Mouse (Mus musculus): ENCODE measurements around the gene Ecel1. TPM values are rescaled to one million over a fixed set of nuclear protein-coding genes. Genes with fewer than 3 reads are reported as not detected.

Ecel1 gene
- polyA plus RNA-seq, 1 experiment from 2014 or later: 0.83 TPM

DNA sequence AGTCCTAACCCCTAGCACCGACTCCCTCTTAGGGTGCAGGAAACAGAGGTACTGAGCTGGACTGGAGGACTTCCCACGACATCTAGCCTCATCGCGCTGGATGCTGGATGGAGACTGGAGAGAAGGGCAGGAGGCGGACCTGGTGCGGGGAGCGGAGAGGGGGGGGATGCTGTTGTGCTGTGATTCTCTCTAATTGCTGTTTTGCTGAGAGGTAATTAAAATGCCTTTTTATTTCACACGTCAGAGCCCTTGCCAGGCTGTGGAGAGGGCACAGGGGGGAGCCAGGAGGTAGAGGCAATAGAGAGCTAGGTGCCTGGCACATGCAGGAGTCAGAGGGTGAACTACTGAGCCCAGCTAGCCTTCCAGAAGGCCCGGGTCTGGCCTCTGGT lies 8.5 kb upstream of the Ecel1 start:
- Histone ChIP-seq H3K27me3 (peaks cover 96% of the 10 kb centered on the region), H3K4me2 (no peak overlapping the region), H3K36me3 (no peaks in the 10 kb centered on the region), H3K27ac (no peak overlapping the region), H3K4me3 (no peak overlapping the region), H3K9me3 (replicated peaks) (no peaks in the 10 kb centered on the region), H3K4me1 (replicated peaks) (no peaks in the 10 kb centered on the region), H3K9ac (no peak overlapping the region)
- WGBS: 49% methylated on average over 9 of the region's 9 CpGs
- no peak for ATAC-seq (replicated peaks; ENCODE audit: insufficient number of reproducible peaks, insufficient read depth, low FRiP score, low read depth)

DNA sequence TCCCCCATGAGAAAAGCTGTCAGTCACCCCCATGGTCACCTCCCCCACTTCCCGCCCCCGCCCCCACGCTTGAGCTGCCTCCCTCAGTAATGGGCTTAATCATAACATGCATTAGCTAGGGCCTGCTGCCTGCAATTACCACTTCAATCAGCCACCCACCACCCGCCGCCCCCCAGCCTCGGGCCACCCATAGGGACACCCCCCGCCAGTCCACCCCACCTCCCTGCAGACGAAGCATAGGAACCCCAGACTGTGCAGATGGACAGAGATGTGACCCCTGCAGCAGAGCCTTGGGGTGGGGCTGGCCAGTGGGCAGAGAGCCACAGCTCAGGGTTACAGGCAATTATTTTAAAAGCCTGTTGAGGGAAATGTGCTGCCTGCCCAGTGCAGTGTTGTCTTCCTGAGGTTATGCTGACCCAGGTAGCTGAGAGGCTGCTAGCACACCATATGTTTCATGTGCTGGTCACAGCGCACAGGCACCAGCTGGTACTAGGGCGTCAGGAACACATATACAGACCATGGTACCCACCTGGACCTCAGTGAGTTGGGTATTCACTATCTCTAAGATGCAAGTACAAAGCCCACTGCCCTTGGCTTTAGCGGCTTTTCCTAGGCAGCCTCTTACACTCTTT lies 8.0 kb upstream of the Ecel1 start:
- Histone ChIP-seq H3K27ac (no peak overlapping the region), H3K4me2 (no peak overlapping the region), H3K4me3 (no peak overlapping the region), H3K9ac (no peak overlapping the region), H3K36me3 (no peaks in the 10 kb centered on the region), H3K9me3 (replicated peaks) (no peaks in the 10 kb centered on the region), H3K27me3 (peaks cover 93% of the 10 kb centered on the region), H3K4me1 (replicated peaks) (no peaks in the 10 kb centered on the region)
- 19% methylated on average over 11 of the region's 11 CpGs for WGBS
- ATAC-seq (replicated peaks; ENCODE audit: insufficient number of reproducible peaks, insufficient read depth, low FRiP score, low read depth): no peak

DNA sequence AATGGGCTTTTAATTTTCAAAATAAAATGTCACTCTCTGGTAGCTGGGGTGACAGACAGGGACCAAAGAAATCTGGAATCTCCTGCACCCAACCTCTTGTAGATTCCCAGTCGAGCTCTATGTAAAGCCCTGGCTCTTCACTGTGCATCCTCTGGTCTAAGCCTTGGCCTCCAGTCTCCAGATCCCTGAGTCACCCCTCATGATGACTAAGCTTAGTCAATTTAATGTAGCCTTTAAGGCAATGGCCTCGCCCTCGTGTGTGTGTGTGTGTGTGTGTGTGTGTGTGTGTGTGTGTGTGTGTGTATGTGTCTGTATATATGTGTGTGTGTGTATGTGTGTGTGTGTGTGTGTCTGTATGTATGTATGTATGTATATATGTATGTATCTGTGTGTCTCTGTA lies 3.1 kb upstream of the Ecel1 start:
- Histone ChIP-seq H3K36me3 (no peaks in the 10 kb centered on the region), H3K27ac (no peak overlapping the region), H3K4me1 (replicated peaks) (peaks cover 15% of the 10 kb centered on the region), H3K9ac (no peak overlapping the region), H3K27me3 (peaks cover 96% of the 10 kb centered on the region), H3K9me3 (replicated peaks) (no peaks in the 10 kb centered on the region), H3K4me2 (no peak overlapping the region), H3K4me3 (no peak overlapping the region)
- WGBS: 72% methylated on average over 3 of the region's 3 CpGs
- ATAC-seq (replicated peaks; ENCODE audit: insufficient number of reproducible peaks, insufficient read depth, low FRiP score, low read depth): no peak

DNA sequence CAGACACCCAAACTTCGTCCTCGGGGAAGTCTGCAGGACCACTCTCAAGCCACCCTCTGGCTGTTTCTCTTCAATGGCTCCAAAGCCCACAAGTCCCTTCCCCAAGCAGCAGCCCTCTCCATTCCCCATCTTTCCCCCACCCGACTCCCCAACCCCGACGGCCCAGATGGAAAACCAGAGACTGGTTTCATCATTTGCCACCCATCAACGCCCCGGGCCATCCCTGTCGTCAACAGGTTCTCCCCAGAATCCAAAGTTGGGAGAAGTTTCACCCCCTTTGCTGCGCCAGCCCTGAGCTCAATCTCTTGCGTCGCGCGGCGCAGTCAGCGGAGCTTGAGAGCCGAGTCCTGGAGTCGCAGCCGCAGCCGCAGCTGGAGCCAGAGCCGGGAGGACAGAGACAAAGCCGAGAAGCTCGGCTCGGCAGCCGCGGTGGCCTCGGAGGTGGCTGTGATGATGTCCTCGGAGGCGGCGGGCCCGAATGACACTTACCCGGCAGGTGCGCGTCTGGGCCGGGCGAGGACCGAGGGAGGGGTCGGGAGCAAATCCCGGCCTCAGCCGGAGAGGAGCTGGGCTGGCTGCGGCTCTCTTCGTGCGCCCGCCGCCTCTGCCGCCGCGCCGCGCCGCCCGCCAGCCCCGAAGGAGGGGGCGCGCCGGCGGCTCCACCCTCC lies 656 bp downstream of the Ecel1 start:
- Histone ChIP-seq H3K4me2 (peak overlapping the region; percentile 70), H3K9ac (no peak overlapping the region), H3K27me3 (peaks cover 97% of the 10 kb centered on the region), H3K9me3 (replicated peaks) (no peaks in the 10 kb centered on the region), H3K4me1 (replicated peaks) (peaks cover 24% of the 10 kb centered on the region), H3K36me3 (no peaks in the 10 kb centered on the region), H3K27ac (no peak overlapping the region), H3K4me3 (peak overlapping the region; percentile 43)
- WGBS: 2% methylated on average over 40 of the region's 56 CpGs
- no peak; the same call in 1 of the 2 replicates for ATAC-seq (replicated peaks; ENCODE audit: insufficient number of reproducible peaks, insufficient read depth, low FRiP score, low read depth)

DNA sequence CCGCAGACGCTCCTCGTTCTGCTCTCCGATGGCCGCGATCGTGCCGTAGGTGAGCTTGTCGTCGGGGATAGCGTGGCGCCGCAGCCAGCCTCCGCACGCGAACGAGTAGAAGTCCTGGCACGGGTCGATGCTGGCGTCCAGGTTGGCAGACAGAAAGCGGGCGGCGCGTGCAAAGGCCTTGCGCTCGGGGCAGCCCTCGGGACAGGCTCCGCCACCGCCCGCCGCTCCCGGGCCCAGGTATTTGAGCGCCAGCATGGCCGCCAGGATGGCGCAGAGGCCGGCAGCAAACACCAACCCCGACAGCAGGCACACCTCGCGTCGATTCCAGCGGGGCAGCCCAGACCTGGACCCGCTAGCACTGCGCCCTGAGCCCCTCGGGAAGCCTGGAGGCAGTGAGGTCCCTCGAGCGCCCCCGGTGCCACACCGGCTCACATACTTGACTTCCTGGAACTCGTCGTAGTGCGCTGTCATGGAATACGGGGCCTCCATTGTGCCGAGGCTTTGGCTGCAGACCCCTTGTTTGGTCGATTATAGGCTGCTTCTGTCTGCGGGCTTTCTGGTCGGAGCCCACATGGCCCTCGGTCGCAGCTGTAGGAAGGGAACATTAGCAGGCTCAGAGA lies 1.7 kb downstream of the Ecel1 start:
- Histone ChIP-seq H3K9me3 (replicated peaks) (no peaks in the 10 kb centered on the region), H3K9ac (no peak overlapping the region), H3K27me3 (peaks cover 99% of the 10 kb centered on the region), H3K4me2 (peak overlapping the region; percentile 64), H3K4me3 (peak overlapping the region; percentile 43), H3K4me1 (replicated peaks) (peaks cover 24% of the 10 kb centered on the region), H3K27ac (no peak overlapping the region), H3K36me3 (no peaks in the 10 kb centered on the region)
- ATAC-seq (replicated peaks; ENCODE audit: insufficient number of reproducible peaks, insufficient read depth, low FRiP score, low read depth): no peak
- WGBS: 2% methylated on average over 58 of the region's 58 CpGs

DNA sequence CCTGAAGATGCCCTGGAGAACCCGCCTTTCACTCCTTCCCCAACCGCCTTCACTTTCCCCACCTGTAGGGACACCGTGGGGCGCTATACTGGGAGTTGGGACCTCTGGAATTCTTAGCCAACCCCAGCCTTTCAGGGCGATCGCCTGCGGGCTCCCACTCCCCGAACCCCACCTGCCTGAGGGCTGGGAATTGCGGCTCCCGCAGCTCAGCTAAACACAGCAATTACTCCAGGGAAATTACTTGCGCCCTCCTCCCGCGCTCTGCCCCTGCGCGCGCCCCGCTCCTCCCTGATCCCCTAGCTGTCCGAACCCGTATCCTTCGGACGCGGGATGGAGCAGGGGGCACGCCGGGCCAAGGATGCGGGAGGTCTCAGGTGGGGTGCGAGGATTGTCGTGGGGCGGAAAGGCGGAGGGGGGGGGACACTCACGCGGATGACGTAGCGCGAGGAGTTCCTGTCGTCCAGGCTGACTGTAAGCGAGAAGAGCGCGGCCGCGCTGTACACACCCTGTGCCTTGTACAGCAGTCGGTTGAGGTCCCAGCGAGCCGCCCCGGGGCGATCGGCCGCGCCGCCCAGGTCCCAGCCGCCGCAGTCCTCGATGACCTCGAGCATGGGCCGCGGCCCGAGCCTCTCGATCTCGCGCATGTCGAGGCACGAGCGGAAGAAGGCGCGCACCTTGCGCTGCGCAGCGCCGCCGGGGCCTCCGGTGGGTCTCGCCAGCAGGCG lies 2.4 kb downstream of the Ecel1 start:
- no peaks in the 10 kb centered on the region for H3K9me3 ChIP-seq (replicated peaks)
- H3K9ac ChIP-seq: no peak overlapping the region
- no peak overlapping the region for H3K27ac ChIP-seq
- WGBS: 2% methylated on average over 72 of the region's 72 CpGs
- H3K4me1 ChIP-seq (replicated peaks): peaks cover 24% of the 10 kb centered on the region
- peaks cover 100% of the 10 kb centered on the region for H3K27me3 ChIP-seq
- no peaks in the 10 kb centered on the region for H3K36me3 ChIP-seq
- peak overlapping the region; percentile 64 for H3K4me2 ChIP-seq
- peak overlapping the region; percentile 43 for H3K4me3 ChIP-seq
- ATAC-seq (replicated peaks; ENCODE audit: insufficient number of reproducible peaks, insufficient read depth, low FRiP score, low read depth): no peak

DNA sequence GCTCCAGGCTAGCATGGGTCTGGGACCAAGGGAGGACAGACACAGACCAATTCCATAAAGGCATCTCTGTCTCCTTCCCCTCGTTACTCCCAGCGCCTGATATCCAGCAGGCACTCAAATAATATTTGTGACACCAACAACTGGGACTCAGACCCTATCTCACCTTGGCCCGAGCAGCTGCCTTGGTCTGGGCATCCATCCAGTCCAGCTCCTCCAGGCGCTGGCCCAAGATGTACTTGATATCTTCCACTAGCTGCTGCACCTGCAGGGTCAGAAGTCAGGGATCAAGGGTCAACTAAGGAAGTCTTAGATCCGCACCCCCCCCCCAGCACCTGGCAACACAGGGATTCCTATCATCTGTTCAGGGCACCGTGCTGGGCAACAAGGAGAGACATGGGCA lies 5.0 kb downstream of the Ecel1 start:
- Histone ChIP-seq H3K9me3 (replicated peaks) (no peaks in the 10 kb centered on the region), H3K27me3 (peaks cover 86% of the 10 kb centered on the region), H3K36me3 (no peaks in the 10 kb centered on the region), H3K4me2 (no peak overlapping the region), H3K4me1 (replicated peaks) (peaks cover 24% of the 10 kb centered on the region), H3K27ac (no peak overlapping the region), H3K4me3 (no peak overlapping the region), H3K9ac (no peak overlapping the region)
- 75% methylated on average over 6 of the region's 6 CpGs for WGBS
- ATAC-seq (replicated peaks; ENCODE audit: insufficient number of reproducible peaks, insufficient read depth, low FRiP score, low read depth): no peak

DNA sequence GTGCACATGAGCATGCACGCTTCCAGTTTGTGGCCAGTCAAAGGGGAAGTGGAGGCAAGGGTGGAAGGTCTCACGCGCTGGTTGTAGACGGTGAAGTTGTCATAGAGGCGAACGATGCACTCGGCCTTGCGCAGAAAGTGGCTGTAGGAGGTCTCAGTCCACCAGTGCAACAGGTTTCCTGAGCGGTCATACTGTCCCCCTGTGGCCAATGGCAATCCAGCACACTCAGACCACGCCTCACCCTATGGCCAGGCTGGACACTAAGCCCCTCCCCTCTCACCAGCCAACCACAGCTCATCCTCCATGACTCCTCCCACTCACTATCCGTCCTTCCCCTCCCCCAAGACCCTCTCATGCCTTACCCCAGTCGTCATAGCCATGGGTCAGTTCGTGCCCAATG lies 6.9 kb downstream of the Ecel1 start:
- H3K27ac ChIP-seq: no peak overlapping the region
- WGBS: 28% methylated on average over 13 of the region's 13 CpGs

DNA sequence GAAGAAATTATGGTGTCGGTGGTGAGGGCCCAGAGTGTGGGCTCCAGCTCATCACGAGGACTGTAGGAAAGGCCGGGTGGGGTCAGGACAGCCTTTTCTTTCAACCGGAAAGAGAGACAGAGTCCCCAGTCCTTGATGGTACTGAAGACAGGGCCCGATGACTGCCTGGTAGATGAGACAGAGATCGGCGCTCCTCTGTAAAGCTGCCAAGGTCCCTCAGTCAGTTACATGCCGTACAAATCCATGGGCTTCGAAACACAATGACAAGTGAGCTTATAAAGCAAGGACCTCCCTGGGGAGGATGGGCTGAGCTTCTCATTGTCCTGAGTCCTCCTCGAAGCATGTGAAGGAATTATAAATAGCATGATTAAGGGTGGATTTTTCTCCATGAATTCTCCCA lies 13.2 kb downstream of the Ecel1 start:
- H3K4me2 ChIP-seq: no peak overlapping the region
- H3K9ac ChIP-seq: no peak overlapping the region
- H3K36me3 ChIP-seq: no peaks in the 10 kb centered on the region
- ATAC-seq (replicated peaks; ENCODE audit: insufficient number of reproducible peaks, insufficient read depth, low FRiP score, low read depth): no peak
- 72% methylated on average over 10 of the region's 10 CpGs for WGBS
- no peak overlapping the region for H3K4me3 ChIP-seq
- peaks cover 26% of the 10 kb centered on the region for H3K27me3 ChIP-seq
- no peak overlapping the region for H3K27ac ChIP-seq
- no peaks in the 10 kb centered on the region for H3K9me3 ChIP-seq (replicated peaks)
- H3K4me1 ChIP-seq (replicated peaks): no peaks in the 10 kb centered on the region

More for the DNA sequence above, 6.9 kb downstream of the Ecel1 start:
- Histone ChIP-seq H3K27me3 (peaks cover 81% of the 10 kb centered on the region), H3K36me3 (no peaks in the 10 kb centered on the region), H3K4me2 (no peak overlapping the region), H3K9me3 (replicated peaks) (no peaks in the 10 kb centered on the region), H3K4me1 (replicated peaks) (peaks cover 9% of the 10 kb centered on the region), H3K9ac (no peak overlapping the region), H3K4me3 (no peak overlapping the region)
- no peak for ATAC-seq (replicated peaks; ENCODE audit: insufficient number of reproducible peaks, insufficient read depth, low FRiP score, low read depth)

DNA sequence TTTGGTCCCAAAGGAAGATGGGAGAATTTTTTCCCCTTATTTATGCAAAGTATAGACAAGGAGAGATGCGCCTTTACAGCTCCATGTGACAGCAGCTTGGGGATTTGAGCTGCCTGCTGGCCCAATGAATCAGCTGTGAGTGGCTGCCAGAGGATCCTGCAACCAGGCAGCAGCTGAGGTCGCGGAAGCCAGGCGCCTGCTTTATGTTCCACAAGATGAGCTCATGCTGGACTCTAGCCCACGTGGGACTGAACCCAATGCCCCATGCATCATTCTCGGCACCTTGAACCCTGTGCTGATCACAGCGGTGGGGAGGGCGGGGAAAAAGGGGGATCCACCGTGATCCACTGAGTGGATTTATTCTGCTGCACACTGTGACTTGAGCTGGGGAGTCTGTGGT lies 13.9 kb downstream of the Ecel1 start:
- Histone ChIP-seq H3K27ac (no peak overlapping the region), H3K27me3 (peaks cover 23% of the 10 kb centered on the region), H3K4me2 (no peak overlapping the region), H3K4me3 (no peak overlapping the region), H3K9me3 (replicated peaks) (no peaks in the 10 kb centered on the region), H3K36me3 (no peaks in the 10 kb centered on the region), H3K9ac (no peak overlapping the region), H3K4me1 (replicated peaks) (no peaks in the 10 kb centered on the region)
- ATAC-seq (replicated peaks; ENCODE audit: insufficient number of reproducible peaks, insufficient read depth, low FRiP score, low read depth): no peak
- WGBS: 69% methylated on average over 9 of the region's 9 CpGs

DNA sequence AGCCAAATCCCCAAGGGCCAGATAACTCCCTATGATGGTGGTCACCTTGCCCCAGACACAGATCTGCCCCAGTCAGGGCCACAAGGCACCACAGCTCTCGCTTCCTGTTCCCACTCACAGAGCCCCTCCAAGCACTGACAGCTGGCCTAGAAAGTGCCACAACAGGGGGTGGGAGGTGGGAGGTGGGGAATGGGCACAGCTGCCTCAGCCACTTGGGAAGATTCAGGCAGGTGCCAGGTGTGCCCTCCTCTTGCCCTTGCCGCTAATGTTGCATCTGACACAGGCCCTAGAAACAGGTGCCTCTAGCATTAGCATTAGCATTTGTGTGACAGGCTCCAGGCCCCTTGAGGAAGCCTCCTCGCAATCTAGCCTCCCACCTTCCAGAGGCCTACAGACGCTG lies 14.8 kb downstream of the Ecel1 start:
- no peak for ATAC-seq (replicated peaks; ENCODE audit: insufficient number of reproducible peaks, insufficient read depth, low FRiP score, low read depth)
- no peak overlapping the region for H3K27ac ChIP-seq
- no peaks in the 10 kb centered on the region for H3K9me3 ChIP-seq (replicated peaks)
- H3K4me2 ChIP-seq: no peak overlapping the region
- no peak overlapping the region for H3K4me3 ChIP-seq
- no peaks in the 10 kb centered on the region for H3K4me1 ChIP-seq (replicated peaks)
- no peak overlapping the region for H3K9ac ChIP-seq
- H3K27me3 ChIP-seq: peaks cover 19% of the 10 kb centered on the region
- 79% methylated on average over 4 of the region's 4 CpGs for WGBS
- H3K36me3 ChIP-seq: no peaks in the 10 kb centered on the region
